Mouse (Mus musculus) yolk sac, embryonic 10.5 days (tissue): ENCODE data around the gene Kif26b.

Experiments used
- DNase-seq: peaks from one replicate; pipeline ENCODE4 v3.0.0-alpha.2; 2017; ENCODE audit warnings: low spot score

Gene Kif26b

DNA sequence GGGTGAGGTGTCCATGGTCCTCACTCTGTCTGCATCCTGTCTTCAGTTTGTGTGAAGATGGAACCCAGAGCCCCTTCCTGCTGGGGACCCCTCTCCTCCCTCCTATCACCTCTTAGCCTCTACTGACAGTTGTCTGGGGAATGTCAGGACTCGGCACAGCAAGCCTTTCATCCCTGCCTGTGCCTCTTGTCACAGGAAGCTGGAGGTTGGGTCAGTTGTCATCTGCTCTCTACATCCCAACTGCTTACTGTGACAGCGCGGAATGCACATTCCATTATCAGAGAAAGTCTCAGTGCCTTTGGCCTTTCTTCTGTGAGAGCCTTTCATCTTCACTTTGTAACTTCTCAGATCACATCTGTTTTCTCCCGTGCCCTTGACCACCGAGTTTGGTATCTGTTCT is 132.6 kb downstream of the Kif26b start:
- peak; percentile 38 for DNase-seq

DNA sequence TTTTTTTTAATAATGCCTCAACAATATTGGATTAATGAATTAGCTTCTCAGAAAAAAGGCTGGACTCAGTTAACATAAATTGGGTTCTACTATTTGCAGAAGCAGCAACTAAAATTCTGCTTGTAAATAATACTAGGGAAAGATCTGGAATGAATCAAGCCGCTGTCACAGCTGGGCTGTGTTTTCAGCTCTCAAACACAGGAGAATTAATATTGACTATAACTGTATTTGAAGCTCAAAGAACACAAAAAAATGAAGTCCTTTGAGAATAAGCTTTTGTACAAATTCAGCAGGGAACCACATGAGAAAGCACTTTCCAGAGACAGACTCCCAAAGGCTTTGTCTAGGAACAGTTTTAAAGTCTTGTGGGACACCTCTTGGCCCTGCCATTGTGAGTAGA is 134.6 kb downstream of the Kif26b start:
- no peak for DNase-seq

DNA sequence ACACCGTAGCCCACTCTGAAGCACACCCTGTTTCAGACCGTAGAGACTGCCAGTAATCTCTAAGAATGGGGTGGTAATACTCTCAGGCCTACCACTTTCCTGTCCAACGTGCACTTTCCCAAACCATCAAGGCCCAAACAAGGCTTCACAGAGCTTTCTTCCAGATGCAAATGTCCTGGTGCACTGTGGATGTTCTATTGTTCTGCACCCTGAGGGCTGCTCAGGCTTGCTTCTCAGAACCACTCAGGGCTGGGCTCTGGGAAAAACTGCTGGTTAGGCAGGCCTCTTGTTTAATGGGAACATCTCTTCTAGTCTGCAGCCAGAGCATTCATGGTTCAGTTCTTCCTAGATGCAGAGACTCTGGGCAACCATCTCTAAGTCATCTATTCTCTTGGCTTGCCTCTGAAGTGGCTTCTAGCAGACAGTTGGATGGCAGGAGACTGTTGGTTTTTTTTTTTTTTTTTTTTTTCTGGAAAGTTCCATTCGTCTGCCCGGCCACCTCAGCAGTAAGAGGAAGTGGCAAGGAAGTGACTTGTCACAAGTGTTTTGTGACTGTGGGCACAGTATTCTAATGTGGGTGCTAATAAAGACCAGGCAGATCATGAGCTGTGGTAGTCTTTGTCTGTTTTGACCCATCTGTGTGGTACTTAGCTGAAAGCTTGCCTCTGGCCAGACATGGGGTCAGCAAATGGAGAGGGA is 135.5 kb downstream of the Kif26b start:
- no peak for DNase-seq

DNA sequence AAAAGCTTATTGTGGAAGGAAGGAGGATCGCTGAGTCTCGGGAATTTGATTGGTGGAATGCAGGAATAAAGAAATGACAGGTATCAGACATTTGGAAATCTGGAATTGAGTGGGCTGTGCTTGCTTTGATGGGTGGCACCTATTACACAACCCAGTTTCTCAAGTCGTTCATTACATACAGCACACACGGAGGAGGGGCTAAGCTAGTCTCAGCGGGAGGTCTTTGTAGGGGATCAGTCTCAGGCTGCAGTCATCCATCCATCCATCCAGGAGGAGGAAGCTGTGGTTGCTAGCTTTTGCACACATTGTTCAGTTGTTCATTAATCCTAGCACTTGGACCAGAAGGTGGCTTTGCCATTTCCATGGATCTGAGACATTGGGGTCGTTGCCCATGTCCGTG is 137.6 kb downstream of the Kif26b start:
- DNase-seq = no peak

DNA sequence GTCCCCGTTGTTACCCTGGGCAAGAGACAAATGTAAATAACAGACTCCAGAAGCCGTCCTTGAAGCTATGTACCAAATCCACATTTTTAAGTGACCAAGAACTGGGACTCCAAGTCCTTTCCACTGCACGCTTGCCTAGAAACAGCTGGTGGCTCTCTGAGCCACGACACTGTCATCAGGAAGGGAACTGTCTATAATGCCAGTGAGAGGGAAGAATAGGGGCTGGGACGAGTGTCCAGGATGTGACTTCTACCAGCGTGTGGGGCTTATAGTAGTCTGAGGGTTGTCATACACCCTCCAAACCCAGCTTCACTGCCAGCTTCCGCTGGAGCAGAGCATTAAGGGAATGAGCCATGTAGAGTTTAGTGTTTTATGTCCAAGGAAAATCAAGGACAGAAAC is 138.9 kb downstream of the Kif26b start:
- DNase-seq = no peak

DNA sequence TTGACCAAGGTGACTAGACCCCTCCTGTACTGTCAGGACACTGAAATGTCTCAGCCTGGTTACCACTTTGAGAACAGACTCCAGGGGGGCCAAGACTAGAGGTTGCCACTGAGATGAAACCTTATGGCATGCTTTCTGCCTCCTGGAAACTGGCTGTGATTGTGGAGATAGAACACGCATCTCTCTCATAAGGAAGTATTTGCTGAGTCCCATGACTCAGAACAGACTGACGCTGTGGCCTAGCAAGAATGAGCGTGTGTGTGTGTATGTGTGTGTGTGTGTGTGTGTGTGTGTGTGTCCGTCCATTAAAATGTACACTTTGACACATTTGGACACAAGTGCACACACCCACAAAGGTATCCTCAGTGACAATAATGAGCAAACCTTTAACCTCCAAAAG is 140.0 kb downstream of the Kif26b start:
- DNase-seq = no peak

DNA sequence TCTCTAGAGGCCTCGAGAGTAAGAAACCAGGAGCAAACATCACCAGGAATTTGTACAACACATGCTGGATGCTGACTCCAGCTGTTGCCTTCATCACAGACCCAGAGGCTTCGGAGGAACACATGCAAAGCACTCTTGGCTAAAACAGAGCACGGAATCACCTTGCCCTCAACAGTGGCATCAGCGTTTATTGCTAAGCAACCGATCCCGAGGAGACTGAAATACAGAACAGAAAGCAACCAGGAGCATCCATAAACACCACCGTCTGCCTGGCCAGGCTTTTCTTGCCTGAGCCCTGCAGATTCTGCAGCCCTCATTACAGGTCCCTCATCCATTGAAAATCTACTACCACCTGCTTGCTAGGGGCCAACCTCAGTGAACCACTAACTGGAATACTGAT is 144.1 kb downstream of the Kif26b start:
- no peak for DNase-seq

DNA sequence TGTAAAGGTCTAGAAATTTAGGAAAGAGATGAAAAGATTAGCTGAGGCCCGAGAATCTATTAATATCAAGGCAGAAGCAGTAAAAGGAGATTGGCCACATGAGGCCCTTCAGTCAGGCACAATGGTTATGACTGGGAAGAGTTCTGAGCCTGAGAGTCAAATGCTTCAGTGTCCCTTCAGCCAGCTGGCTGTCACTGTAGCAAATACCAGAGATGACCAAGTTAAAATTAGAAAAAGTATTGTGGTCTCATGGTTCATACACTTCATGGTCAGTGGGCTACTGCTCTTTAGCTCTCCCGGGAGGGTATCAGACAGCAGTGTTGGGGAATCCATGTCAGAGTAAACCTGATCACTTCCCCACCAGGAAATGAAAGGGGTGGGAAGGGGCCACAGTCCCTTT is 144.6 kb downstream of the Kif26b start:
- no peak for DNase-seq

DNA sequence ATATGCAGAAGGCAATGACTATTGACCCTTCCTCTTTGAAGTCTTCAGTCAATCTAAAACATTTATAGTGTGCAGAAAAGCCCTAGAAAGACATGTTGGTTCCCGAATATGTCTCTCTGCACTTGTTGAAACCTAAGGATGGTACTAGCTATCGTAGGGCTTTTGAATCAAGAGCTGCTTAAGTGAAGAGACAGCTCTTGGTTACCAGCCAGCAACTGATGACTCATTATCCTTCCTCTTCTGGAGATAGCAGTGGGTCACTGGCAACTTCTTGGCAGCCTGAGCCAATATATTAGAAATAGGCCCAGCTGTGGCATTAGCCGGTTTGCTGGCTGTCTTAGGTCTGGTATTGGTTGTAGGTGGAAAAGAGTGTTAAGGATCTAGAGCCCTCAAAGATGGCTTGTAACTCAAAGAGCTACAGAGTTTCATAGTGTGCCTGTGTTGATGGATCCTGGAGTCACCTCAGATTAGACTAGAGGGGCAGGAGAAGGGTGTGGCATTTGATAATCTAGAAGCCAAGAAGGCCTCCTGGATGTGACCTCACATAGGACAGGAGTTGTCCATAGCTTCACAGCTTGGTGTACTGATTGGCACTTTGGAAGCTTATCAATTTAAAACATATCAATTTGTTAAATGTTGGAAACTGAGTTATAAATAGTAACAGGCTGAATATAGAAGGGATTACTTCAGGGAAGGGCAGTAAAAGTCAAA is 146.8 kb downstream of the Kif26b start:
- DNase-seq = no peak

DNA sequence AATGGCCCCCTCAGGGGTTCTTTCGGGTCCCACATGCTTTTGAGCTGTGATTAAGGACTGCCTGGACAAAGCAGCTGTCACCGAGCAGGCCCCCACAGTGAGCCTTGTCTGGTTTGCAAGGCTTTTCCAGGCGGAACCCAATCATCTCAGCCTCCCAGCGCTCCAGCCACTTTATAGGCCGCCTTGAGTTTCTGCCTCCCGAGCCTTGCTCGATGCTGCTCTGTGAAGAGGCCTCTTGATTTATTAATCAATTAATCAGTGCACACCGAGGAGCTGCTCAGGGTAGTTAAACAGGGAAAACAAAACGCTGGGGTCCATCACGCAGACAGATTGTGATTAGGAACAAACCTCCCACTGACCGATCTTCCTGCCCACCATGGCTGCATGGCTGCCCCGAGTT is 148.2 kb downstream of the Kif26b start:
- no peak for DNase-seq

DNA sequence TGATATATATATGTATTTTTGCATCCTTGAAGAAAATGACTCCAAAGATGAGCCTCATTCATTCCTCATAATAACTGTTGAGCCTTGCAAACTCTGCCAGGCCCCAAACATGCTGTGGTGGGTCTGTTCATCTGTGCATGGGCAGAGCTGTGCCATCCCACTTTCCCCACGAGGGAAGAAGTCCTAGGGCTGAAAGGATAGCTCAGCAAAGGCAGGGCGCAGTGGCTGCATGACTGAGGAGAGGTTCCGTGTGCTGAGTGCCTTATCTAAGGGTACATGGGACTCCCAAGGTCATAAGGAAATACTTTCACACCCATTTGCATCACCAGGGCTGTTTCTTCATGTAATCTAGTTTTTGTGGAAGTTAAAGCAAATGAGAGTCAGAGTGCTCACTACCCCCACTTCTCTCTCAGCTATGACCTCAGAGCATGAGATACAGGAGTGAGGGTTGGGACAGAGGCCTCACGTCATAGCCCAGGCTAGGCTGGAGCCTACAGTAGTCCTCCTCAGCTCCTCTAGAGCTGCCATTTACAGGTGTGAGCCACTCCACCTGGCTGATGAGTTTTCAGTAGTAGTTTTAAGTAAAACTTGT is 148.8 kb downstream of the Kif26b start:
- DNase-seq = no peak

DNA sequence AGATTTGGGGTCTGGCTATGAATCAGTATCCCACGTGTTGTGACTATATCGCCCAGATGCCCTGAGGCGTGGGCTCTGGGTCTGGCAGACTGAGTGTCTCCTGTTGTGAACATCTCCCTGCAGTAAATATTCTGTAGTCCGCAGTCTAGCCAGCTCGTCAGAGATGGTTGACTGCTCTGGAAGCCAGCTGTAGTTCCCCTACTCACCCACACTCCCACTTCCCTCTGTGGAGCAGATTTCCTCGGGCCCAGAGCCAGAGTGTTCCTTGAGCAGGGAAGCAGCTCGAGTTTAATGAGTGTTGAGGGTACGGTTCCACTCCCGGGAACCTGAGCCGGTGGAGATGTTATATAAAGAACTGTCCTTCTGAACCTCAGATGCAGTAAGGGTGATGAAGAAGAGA is 154.7 kb downstream of the Kif26b start:
- no peak for DNase-seq

DNA sequence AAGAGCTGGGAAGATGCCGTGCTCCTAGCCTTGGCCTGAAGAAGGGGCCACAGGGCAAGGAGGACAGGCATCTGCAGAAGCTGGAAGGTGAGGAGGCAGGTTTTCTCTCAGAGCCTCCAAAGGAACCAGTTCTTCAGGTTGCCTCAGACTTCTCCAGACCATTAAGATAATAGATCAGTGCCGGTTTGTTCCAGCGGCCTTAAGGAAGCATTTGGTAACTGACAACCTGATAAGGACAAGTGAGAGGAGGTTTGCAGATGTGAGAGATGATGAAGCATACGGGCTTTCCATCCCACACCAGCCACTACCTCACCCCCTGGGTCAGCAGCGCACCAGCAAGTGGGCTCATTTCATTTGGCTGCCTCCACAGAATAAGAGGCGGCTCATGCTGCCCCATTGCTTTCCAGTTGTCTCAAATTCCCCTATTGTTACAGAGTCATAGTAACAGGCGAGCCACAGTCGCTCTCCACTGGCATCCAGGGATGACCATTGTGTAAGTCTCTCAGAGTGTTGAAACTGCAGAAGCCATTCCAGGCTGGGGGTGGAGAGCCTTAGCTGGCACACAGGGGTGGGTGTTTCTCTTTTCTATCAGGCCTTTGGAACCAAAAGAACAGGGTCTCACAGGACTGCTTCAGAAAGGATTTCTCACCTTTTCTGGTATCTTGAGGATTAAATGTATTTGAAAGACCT is 156.2 kb downstream of the Kif26b start:
- no peak for DNase-seq

DNA sequence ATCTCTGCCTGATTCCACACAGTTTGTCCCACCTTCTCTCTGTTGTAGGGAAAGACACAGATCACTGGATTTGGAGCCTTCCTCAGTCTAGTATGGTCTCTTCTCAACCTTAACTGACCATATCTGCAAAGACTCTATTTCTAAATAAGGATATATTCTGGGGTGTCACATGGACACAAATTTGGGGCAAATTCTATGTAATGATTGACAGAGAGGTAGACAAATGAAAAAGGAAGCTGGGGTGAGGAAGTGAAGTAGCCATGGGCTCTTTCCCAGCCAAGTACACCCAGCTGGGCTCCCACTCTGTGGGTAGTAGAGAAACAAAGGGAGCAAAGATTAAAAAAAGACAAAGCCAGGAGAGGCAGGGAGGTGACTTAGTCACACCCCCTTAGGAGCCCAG is 158.0 kb downstream of the Kif26b start:
- DNase-seq = no peak

DNA sequence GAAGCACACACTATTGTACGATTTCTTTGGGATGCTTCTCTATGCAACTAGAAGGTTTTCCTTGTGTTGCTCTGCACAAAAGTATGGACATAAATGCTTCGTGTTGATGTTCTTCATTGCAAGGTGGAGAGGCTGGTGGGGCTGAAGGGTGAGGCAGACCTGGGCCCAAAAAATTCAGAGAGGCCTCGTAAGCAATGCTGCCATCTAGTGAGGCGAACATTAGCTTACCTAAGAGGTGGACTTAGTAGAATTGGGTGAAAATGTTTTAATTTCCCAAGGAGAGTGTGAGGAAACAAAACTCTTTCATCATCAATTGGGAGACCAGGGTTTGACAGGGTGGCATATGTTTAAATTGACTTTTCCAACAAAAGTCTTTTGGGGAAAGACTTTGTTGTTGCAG is 160.6 kb downstream of the Kif26b start:
- DNase-seq = no peak

DNA sequence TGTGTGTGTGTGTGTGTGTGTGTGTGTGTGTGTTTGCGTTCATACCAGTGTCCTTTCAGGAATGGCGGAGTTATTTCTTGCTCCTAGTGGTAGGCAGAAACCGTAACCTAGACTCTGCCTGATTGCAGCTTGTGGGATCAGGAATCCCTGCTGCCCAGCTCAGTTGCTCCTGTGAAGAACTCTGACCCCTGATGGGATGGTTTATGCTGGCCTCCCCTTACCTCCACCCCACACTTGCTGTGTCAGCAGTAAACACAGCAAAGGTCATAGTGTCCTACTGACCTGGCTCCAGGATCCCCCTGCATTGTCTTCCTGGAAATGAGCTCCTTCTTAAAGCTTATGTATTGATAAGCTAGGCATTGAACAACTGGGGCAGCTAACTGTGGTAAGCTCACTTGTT is 162.8 kb downstream of the Kif26b start:
- DNase-seq = peak; percentile 81

DNA sequence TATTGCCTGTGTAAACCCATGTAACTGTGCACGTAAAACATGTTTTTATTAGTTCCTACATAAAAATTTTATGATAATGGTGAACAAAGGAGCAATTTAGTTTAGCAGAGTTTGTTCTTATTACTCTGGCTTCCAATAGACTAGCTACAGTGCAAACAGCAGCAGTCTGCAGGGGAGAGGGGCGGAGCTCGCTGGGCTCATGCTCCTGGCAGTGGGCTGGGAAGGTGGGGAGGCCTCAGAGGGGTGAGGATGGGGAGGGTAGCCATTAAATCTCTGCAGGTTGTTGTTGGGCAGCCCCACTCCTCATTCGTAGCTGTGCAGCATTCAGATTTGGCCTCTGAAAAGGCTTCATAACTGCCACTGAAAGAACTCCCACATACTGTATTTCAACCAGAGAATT is 171.2 kb downstream of the Kif26b start:
- no peak for DNase-seq

DNA sequence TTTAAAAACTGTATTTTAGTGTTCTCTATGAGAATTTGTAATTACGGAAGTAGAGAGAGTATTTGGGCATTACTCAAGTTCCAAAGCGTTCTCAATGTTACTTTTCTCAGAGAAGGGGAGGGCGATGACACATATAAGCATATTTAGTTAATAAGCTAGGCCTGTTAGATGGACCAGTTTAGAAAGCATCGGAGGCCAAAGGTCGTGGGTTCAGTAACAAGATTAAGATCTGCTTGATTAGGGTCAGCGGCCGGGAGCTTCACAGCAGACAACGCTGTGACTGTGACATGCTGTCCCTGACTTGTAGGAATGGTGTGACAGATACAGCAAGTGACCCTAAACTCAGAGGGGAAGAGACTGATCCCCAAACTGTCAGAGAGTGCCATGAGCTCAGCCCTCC is 174.6 kb downstream of the Kif26b start:
- DNase-seq = peak; percentile 25

DNA sequence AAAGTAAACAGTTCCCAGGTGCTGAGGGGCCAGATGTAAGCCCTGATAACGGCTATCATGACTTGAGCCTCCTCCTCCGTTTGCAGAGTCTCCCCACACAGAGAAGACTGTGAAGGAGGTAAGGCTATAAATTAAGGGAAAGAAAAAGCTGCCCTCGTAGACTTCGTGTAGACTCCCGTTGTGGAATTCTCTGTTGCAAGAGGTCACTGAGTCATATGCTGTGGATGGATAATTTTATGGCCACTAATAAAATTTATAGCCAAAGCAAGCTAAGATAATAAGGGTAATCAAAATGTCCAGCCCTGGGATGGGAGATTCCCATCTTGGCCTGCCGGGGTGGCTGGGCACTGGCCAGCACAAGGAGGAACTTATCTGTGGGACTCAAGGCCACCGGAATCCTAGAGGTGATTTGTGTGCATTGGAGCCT is 179.0 kb downstream of the Kif26b start:
- DNase-seq = no peak

DNA sequence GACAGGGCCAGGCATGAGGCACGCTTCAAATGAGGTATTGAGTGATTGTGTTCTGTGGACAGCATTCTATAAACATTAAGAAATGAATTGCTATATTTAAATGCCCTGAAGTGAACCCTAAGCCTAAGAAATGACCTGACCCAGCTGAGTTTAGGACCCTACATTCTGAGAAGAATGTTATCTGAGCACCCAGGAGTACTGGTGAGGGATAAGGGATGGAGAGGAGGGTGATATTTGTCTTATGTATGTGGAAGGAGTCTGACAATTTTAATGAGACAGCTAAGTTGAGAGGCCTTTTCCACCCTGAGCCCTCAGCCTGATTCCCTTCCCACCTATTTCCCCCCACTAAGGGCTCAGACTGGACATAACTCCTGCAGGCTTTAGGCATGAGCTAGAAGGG is 179.4 kb downstream of the Kif26b start:
- no peak for DNase-seq

DNA sequence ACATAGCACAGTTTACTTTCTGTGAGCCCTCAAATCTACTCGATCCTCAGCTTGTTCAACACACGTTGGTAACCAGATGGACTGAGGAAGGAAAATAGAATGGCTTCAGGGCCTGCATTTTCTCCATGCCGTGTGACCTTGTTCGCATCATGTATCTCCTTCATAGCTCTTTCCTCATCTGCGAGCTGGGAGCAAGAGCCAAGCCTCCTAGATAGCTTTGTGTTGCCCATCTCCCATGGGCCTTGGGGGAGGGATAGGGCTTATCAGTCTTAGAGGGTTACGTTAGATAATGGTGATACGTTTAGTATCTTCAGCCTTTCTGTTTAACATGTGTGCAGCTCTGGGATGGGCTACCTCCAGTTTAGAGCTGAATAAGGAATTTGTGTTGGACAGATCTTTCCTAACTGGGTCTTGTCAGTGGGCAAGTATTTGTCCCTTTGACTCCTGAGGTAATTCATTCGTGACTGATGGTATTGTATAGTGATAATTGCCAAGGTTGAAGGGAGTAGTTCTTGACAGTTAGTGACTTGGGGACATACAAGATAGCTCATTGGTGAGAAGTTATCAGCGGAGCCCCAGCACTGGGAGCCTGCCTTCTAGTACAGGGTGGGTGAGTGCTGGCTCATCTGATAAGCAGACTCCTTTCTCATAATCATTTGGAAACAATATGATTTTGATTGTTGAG is 183.4 kb downstream of the Kif26b start:
- no peak for DNase-seq

DNA sequence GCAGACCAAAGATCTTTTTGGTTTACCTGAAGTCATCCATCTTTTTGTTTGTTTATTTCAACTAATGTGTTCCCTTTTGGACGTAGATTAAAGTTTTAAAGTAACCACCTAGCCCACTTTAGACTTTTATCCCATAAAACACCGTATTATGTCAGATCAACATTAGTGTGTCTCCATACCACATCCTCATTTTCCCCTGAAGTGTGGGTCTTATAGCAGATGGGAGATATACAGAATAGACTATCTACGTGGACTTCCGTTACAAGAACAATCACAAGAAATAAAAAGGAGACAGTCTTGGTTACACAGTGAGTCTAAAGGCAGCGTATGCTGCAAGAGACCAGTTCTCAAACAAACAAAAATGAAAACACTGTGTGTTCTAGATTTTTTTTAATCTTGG is 185.3 kb downstream of the Kif26b start:
- no peak for DNase-seq
